In the genomic region with DNA sequence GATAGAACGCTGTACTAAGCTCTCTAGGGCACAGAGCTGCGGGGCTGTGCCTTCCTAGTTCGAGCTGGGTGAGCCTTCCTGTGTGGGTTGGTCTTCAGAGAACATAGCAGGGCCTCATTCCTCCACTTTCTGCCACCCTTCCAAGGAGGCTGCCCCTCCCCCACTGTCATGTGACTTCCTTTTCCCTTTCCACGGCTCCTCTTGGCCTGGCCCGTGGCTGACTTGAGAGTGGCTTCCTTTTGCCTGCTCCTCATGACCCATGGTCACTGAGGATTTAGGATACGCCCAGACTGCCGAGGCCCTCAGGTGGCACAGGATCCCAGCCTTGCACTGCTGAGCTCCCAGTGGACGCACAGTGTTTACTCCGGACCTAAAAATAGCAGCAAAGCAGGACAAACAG, we compare ENCODE assay signal across 9 mouse cellular contexts. TPM values are rescaled to one million over a fixed set of nuclear protein-coding genes. Genes with fewer than 3 reads are reported as not detected.
DNase-seq lines count a peak whose midpoint lies in the region; ATAC-seq and TF ChIP-seq lines count a peak whose summit lies in the region.
"Had no signal": no experiment of that assay in that cellular context is flagged by ENCODE, and none has a peak within 500 bp of the region (broad histone marks: within the 10 kb centered on the region; RNA-seq: fewer than 3 reads in every experiment).

No protein-coding gene starts in this region.

- 0 out of 2 replicates have a peak, but pooled peaks cover 1% of the 10 kb centered on the region for H3K36me3 ChIP-seq in spleen, adult 2 months (ENCODE audit: control insufficient read depth, insufficient read depth, low read length)
- H3K36me3 ChIP-seq in kidney, adult 2 months (ENCODE audit: control insufficient read depth, insufficient read depth, low read length), result no peaks in the 10 kb centered on the region
- peaks cover 4% of the 10 kb centered on the region; the same call in 1 of the 2 replicates for H3K36me3 ChIP-seq in midbrain, postnatal 0 days (ENCODE audit: insufficient read depth, low read length)
- H3K36me3 ChIP-seq: hindbrain, embryonic 15.5 days had no signal

- H3K4me2 ChIP-seq in midbrain, postnatal 0 days (ENCODE audit: low read depth, low read length, poor library complexity, severe bottlenecking), result no peak overlapping the region
- H3K4me2 ChIP-seq: hindbrain, embryonic 15.5 days had no signal

- no peak overlapping the region for H3K9ac ChIP-seq in midbrain, postnatal 0 days (replicated peaks; ENCODE audit: low read length, poor library complexity, severe bottlenecking)
- H3K9ac ChIP-seq: hindbrain, embryonic 15.5 days had no signal

- H3K27ac ChIP-seq in spleen, adult 2 months (ENCODE audit: insufficient read depth, low read length), result peak overlapping the region; percentile 58
- peak overlapping the region; percentile 81 for H3K27ac ChIP-seq in gastrocnemius, adult 2 months
- peak overlapping the region; percentile 66 for H3K27ac ChIP-seq in kidney, adult 2 months (ENCODE audit: insufficient read depth, low read depth, low read length)
- no peak overlapping the region for H3K27ac ChIP-seq in midbrain, postnatal 0 days (ENCODE audit: low read depth, low read length)
- H3K27ac ChIP-seq: hindbrain, embryonic 15.5 days had no signal

- TF ChIP-seq CTCF in spleen, adult 2 months (IDR thresholded peaks at IDR 0.05; ENCODE audit: extremely low read depth, insufficient read depth, insufficient read length, insufficient replicate concordance), result no peak
- TF ChIP-seq CTCF in gastrocnemius, adult 2 months (IDR thresholded peaks at IDR 0.05), result no peak
- TF ChIP-seq CTCF in kidney, adult 2 months (conservative IDR thresholded peaks at IDR 0.05; ENCODE audit: insufficient read depth, insufficient read length, low read depth, low read length), result no peak
- no peak for TF ChIP-seq CTCF in midbrain, postnatal 0 days (IDR thresholded peaks at IDR 0.05)

- no peak for ATAC-seq in erythroid progenitor cell, adult 5-6 weeks (replicated peaks; ENCODE audit: low FRiP score, poor library complexity, severe bottlenecking)
- no peak for ATAC-seq in midbrain, postnatal 0 days (ENCODE audit: low FRiP score)

- WGBS in spleen, adult 2 months, result 19% methylated on average over 9 of the region's 9 CpGs
- WGBS in kidney, adult 2 months, result 35% methylated on average over 9 of the region's 9 CpGs
- WGBS in midbrain, postnatal 0 days, result 77% methylated on average over 9 of the region's 9 CpGs

- no peak for TF ChIP-seq POLR2A in spleen, adult 2 months (IDR thresholded peaks at IDR 0.05; ENCODE audit: low read depth, low read length)
- no peak for TF ChIP-seq POLR2A in kidney, adult 2 months (IDR thresholded peaks at IDR 0.05; ENCODE audit: low read depth, low read length)

- intact Hi-C loops in gastrocnemius, adult 2 months (cut with DNase I), result no loop called here

- H3K27me3 ChIP-seq in spleen, adult 2 months (ENCODE audit: control insufficient read depth, insufficient read depth, low read length), result no peaks in the 10 kb centered on the region
- H3K27me3 ChIP-seq in kidney, adult 2 months (replicated peaks; ENCODE audit: control insufficient read depth, insufficient read depth, low read length), result no peaks in the 10 kb centered on the region
- H3K27me3 ChIP-seq in midbrain, postnatal 0 days (ENCODE audit: insufficient read depth, low read length), result no peaks in the 10 kb centered on the region
- H3K27me3 ChIP-seq: hindbrain, embryonic 15.5 days had no signal

- H3K4me3 ChIP-seq in spleen, adult 2 months (ENCODE audit: extremely low read depth, insufficient read depth, insufficient read length), result no peak overlapping the region
- peak overlapping the region; percentile 47 for H3K4me3 ChIP-seq in gastrocnemius, adult 2 months
- H3K4me3 ChIP-seq in kidney, adult 2 months (ENCODE audit: insufficient read depth, low read depth, low read length), result no peak overlapping the region
- no peak overlapping the region for H3K4me3 ChIP-seq in midbrain, postnatal 0 days (ENCODE audit: low read depth, low read length)
- H3K4me3 ChIP-seq: hindbrain, embryonic 15.5 days had no signal

- H3K4me1 ChIP-seq in spleen, adult 2 months (ENCODE audit: control insufficient read depth, insufficient read depth, insufficient read length), result peaks cover 13% of the 10 kb centered on the region; the same call in 1 of the 2 replicates
- peaks cover 4% of the 10 kb centered on the region; the same call in 1 of the 2 replicates for H3K4me1 ChIP-seq in kidney, adult 2 months (ENCODE audit: control insufficient read depth, insufficient read depth, low read length)
- 0 out of 2 replicates have a peak, but pooled peaks cover 5% of the 10 kb centered on the region for H3K4me1 ChIP-seq in midbrain, postnatal 0 days (ENCODE audit: insufficient read depth, low read length)

- no peaks in the 10 kb centered on the region for H3K9me3 ChIP-seq in midbrain, postnatal 0 days (ENCODE audit: low read length)
- H3K9me3 ChIP-seq: hindbrain, embryonic 15.5 days had no signal

- no peak for DNase-seq in spleen, adult 2 months (ENCODE audit: low read depth in 1 of 2, low spot score in 2 of 2)
- DNase-seq in spleen, postnatal 36 days (ENCODE audit: low spot score in 2 of 2), result no peak
- peak; percentile 77 for DNase-seq in gastrocnemius, adult 2 months
- DNase-seq in kidney, adult 2 months, result peak; percentile 79
- peak; percentile 73 for DNase-seq in lung, postnatal 14 days
- DNase-seq in frontal cortex, postnatal 14 days (ENCODE audit: low spot score in 2 of 2), result no peak
- DNase-seq in midbrain, postnatal 0 days (ENCODE audit: low spot score), result no peak

RNA-seq across cellular contexts. Expression of gene Nat9, which starts 4.5 kb away (rescaled TPM):
- polyA plus RNA-seq in spleen, adult 2 months (2012; rRNA removed), result 12.3 and 12.5 TPM in 2 replicates
- total RNA-seq in gastrocnemius, adult 2 months (2021), result 10 to 100 TPM; 12.7 to 16.3 TPM
- polyA plus RNA-seq in kidney, adult 2 months (2012; rRNA removed), result 32.4 and 35.3 TPM in 2 replicates
- total RNA-seq in erythroid progenitor cell, adult 5-6 weeks (2015; ENCODE audit: low replicate concordance), result 9.2 and 11.2 TPM in 2 replicates
- 2.3 TPM in 1 of 2 replicates, not detected in the other for total RNA-seq in erythroid progenitor cell, adult 5-6 weeks (2017; ENCODE audit: low replicate concordance)
- total RNA-seq in midbrain, postnatal 0 days (2014; rRNA removed), result 13.0 and 19.3 TPM in 2 replicates
- polyA plus RNA-seq in midbrain, postnatal 0 days (2015; fragmentation: Nextera tagmentation; extraction: Ambion mirVana), result 17.5 and 20.1 TPM in 2 replicates

RNA-seq across cellular contexts. Expression of gene Tmem104, which starts 4.9 kb away (rescaled TPM):
- 16.3 and 16.5 TPM in 2 replicates for polyA plus RNA-seq in spleen, adult 2 months (2012; rRNA removed)
- 1 to 10 TPM; 7.3 to 7.4 TPM for total RNA-seq in gastrocnemius, adult 2 months (2021)
- polyA plus RNA-seq in kidney, adult 2 months (2012; rRNA removed), result 13.0 and 14.8 TPM in 2 replicates
- total RNA-seq in erythroid progenitor cell, adult 5-6 weeks (2015; ENCODE audit: low replicate concordance), result 5.0 and 6.3 TPM in 2 replicates
- 0.64 and 6.3 TPM in 2 replicates for total RNA-seq in erythroid progenitor cell, adult 5-6 weeks (2017; ENCODE audit: low replicate concordance)
- 7.8 and 8.5 TPM in 2 replicates for total RNA-seq in midbrain, postnatal 0 days (2014; rRNA removed)
- polyA plus RNA-seq in midbrain, postnatal 0 days (2015; fragmentation: Nextera tagmentation; extraction: Ambion mirVana), result 12.2 and 12.9 TPM in 2 replicates

RNA-seq across cellular contexts. Expression of gene Slc9a3r1, which starts 29.0 kb away (rescaled TPM):
- 51.5 and 63.7 TPM in 2 replicates for polyA plus RNA-seq in spleen, adult 2 months (2012; rRNA removed)
- 1 to 10 TPM; 1.8 to 2.6 TPM for total RNA-seq in gastrocnemius, adult 2 months (2021)
- 229 and 239 TPM in 2 replicates for polyA plus RNA-seq in kidney, adult 2 months (2012; rRNA removed)
- 15.1 and 16.8 TPM in 2 replicates for total RNA-seq in erythroid progenitor cell, adult 5-6 weeks (2015; ENCODE audit: low replicate concordance)
- total RNA-seq in erythroid progenitor cell, adult 5-6 weeks (2017; ENCODE audit: low replicate concordance), result 13.1 and 13.7 TPM in 2 replicates
- 53.3 and 57.3 TPM in 2 replicates for total RNA-seq in midbrain, postnatal 0 days (2014; rRNA removed)
- polyA plus RNA-seq in midbrain, postnatal 0 days (2015; fragmentation: Nextera tagmentation; extraction: Ambion mirVana), result 65.4 and 72.9 TPM in 2 replicates

RNA-seq across cellular contexts. Expression of gene Cd300lf, which starts 58.4 kb away (rescaled TPM):
- polyA plus RNA-seq in spleen, adult 2 months (2012; rRNA removed), result 24.7 and 31.4 TPM in 2 replicates
- under 1 TPM in 1 of 2 experiments, not detected in 1; 0.31 TPM for total RNA-seq in gastrocnemius, adult 2 months (2021)
- polyA plus RNA-seq in kidney, adult 2 months (2012; rRNA removed), result 0.29 and 1.2 TPM in 2 replicates
- total RNA-seq in erythroid progenitor cell, adult 5-6 weeks (2015; ENCODE audit: low replicate concordance), result 1.7 and 2.9 TPM in 2 replicates
- total RNA-seq in erythroid progenitor cell, adult 5-6 weeks (2017; ENCODE audit: low replicate concordance), result 8.6 and 10.7 TPM in 2 replicates
- total RNA-seq in midbrain, postnatal 0 days (2014; rRNA removed), result 0.16 and 0.42 TPM in 2 replicates
- 0.09 and 0.10 TPM in 2 replicates for polyA plus RNA-seq in midbrain, postnatal 0 days (2015; fragmentation: Nextera tagmentation; extraction: Ambion mirVana)

Comparison
In these comparisons a context has a peak if more than half of its experiments do, and no peak if none do; other contexts are left out.
1. DNase-seq: peak in gastrocnemius, adult 2 months (single experiment), kidney, adult 2 months (single experiment) and lung, postnatal 14 days (single experiment); none in spleen, adult 2 months (0 of 2), spleen, postnatal 36 days (0 of 2), frontal cortex, postnatal 14 days (0 of 2) and midbrain, postnatal 0 days (single experiment).